Mouse (Mus musculus): ENCODE results near the gene Zswim9.

Zswim9 gene

GRCm38 (mm10) chr7:13268749-13269260, 9.7 kb downstream of the Zswim9 start:
- no peak for DNase-seq (ENCODE audit: low spot score in 2 of 2)

GRCm38 (mm10) chr7:13264396-13264795, 14.1 kb downstream of the Zswim9 start:
- no peak for DNase-seq (ENCODE audit: low spot score in 2 of 2)

- DNase-seq (ENCODE audit: low spot score in 2 of 2) = no peak
Measured at GRCm38 (mm10) chr7:13263851-13264250, 14.7 kb downstream of the Zswim9 start.

GRCm38 (mm10) chr7:13260746-13261700, 17.5 kb downstream of the Zswim9 start:
- DNase-seq (ENCODE audit: low spot score in 2 of 2) = no peak

GRCm38 (mm10) chr7:13212720-13213119, 65.8 kb downstream of the Zswim9 start, which contains the start of gene Vmn1r89:
Gene Vmn1r89, plus strand, starts transcription at chr7:13213020.
- no peak for DNase-seq (ENCODE audit: low spot score in 2 of 2)
